Mouse (Mus musculus) spleen, adult 2 months (tissue): ENCODE measurements around the gene Rapgef5.

ENCODE experiments used
- CTCF ChIP-seq: fragments of 200-500 bp; IDR thresholded peaks from 2 replicates; pipeline ENCODE4 v1.5.1; 2011; ENCODE audit warnings: mild to moderate bottlenecking, inconsistent platforms; ENCODE audit not compliant: insufficient read depth, insufficient read length, insufficient replicate concordance; ENCODE audit errors: extremely low read depth
- POLR2A ChIP-seq: fragments of 200-500 bp; IDR thresholded peaks from 2 replicates; pipeline ENCODE4 v1.6.1; 2011; ENCODE audit warnings: low read depth, low read length, inconsistent platforms

GRCm38 (mm10) chr12:117795303-117795702, 279.0 kb downstream of the Rapgef5 start:
- TF ChIP-seq CTCF (no peak), POLR2A (no peak)
